Mouse (Mus musculus): ENCODE measurements at regions not wholly inside any gene's neighbourhood (a gene's known extent, or its start where the extent isn't known, plus 50 kb on each side); places are given as distances from the start of the nearest gene placed in this dataset.

DNA sequence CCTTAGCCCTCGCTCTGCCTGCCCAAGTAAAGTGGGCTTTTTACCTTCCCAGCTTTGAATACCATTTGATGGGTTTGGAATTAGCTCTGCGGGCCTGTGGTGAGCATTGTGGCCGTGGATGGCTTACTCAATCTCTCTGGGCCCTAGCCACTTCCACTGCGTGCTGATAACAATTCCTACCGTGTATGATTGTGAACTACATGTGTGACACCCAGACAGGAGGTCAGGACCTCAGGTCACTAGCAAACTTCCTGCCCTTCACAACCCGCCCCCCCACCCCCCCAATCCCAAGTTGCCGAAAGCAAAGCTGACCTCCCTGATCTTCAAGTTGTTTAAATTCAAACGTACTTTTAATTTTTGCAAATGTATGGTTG is 231.9 kb downstream of the 4933412E24Rik start:
- Histone ChIP-seq H3K4me1 (ENCODE audit: insufficient read depth) (peaks cover 30% of the 10 kb centered on the region), H3K27ac (ENCODE audit: low read depth) (peak overlapping the region; percentile 95), H3K36me3 (replicated peaks; ENCODE audit: insufficient read depth, low read length) (no peaks in the 10 kb centered on the region), H3K4me3 (ENCODE audit: low read depth, low read length) (no peak overlapping the region), H3K9me3 (ENCODE audit: low read length) (no peaks in the 10 kb centered on the region), H3K9ac (replicated peaks) (no peak overlapping the region), H3K27me3 (ENCODE audit: insufficient read depth, low read length) (no peaks in the 10 kb centered on the region), H3K4me2 (ENCODE audit: low read depth, low read length) (0 out of 2 replicates have a peak overlapping the region, but pooled peaks have one; percentile 46)
- WGBS (ENCODE audit: insufficient replicate concordance): 21% methylated on average over 8 of the region's 8 CpGs
- TF ChIP-seq EP300 (IDR thresholded peaks at IDR 0.05; ENCODE audit: low read depth): no peak
- TF ChIP-seq CTCF (IDR thresholded peaks at IDR 0.05; ENCODE audit: low read depth): no peak
- ATAC-seq (peak; percentile 47), DNase-seq (no peak)

DNA sequence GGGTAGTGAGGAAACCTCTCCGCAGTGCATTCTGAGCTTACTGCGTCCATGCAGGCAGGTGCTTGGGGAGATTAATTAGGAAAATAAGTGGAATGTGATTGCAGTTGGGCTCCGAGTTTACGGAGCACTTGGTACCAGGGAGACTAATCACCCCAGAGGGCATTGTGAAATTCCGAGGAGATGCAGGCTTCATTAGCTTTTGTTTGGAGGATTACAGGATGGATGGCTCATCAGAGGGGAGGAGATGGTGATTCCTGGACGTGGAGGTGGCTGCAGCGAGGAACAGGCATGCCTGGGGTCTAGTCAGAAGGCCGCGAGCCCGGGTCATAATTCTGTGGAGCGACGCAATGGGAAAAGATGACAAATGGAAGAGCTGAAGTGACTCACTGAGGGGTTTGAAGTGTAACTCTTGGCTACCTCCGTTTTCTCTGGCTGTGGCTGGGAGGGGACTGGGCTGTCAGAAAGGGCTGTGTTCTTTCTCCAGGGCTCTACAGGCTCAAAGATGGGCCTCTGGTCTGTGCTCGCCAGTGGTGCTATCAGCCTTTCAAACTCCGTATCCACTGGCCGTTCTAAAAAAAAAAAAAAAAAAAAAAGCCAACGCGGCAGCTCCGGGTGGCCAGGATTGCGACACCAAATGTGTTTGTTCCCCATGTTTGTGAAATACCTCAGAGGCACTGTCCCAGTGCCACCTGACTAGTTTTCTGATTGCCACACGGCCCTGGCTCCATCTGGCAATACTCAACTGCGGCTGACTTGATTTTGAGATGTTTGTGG is 232.4 kb downstream of the 4933412E24Rik start:
- WGBS (ENCODE audit: insufficient replicate concordance): 10% methylated on average over 22 of the region's 22 CpGs
- Histone ChIP-seq H3K4me1 (ENCODE audit: insufficient read depth) (peaks cover 30% of the 10 kb centered on the region), H3K4me2 (ENCODE audit: low read depth, low read length) (peak overlapping the region; percentile 46), H3K4me3 (ENCODE audit: low read depth, low read length) (no peak overlapping the region), H3K36me3 (replicated peaks; ENCODE audit: insufficient read depth, low read length) (no peaks in the 10 kb centered on the region), H3K9me3 (ENCODE audit: low read length) (no peaks in the 10 kb centered on the region), H3K27me3 (ENCODE audit: insufficient read depth, low read length) (no peaks in the 10 kb centered on the region), H3K27ac (ENCODE audit: low read depth) (peak overlapping the region; percentile 95), H3K9ac (replicated peaks) (peak overlapping the region; percentile 27; the same call in 1 of the 2 replicates)
- TF ChIP-seq EP300 (IDR thresholded peaks at IDR 0.05; ENCODE audit: low read depth): peak; percentile 87
- TF ChIP-seq CTCF (IDR thresholded peaks at IDR 0.05; ENCODE audit: low read depth): no peak
- peak; percentile 80 for ATAC-seq
- peak; percentile 81 for DNase-seq

DNA sequence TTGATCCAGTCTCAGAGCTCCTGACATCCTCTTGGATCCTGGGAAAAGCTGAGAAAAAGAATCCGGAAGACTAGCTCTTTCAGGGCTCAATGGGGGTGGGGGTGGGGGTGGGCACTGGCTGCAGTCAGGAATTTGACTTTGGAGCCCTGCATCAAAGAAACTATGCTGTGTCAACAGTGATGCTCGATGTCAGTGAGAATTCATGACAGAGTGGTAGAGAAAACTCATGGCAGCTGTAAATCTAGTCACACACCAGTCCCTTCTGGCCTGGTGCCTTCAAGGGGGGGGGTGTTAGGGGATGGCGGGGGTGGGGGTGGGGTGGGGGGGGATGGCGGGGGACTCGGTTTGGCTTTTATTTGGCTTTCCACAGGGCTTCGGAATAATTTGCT is 233.0 kb downstream of the 4933412E24Rik start:
- H3K4me1 ChIP-seq (ENCODE audit: insufficient read depth): peaks cover 30% of the 10 kb centered on the region
- no peak overlapping the region for H3K4me3 ChIP-seq (ENCODE audit: low read depth, low read length)
- H3K9me3 ChIP-seq (ENCODE audit: low read length): no peaks in the 10 kb centered on the region
- H3K9ac ChIP-seq (replicated peaks): no peak overlapping the region
- 10% methylated on average over 5 of the region's 6 CpGs for WGBS (ENCODE audit: insufficient replicate concordance)
- DNase-seq (no peak), ATAC-seq (no peak)
- peak overlapping the region; percentile 46; the same call in 1 of the 2 replicates for H3K4me2 ChIP-seq (ENCODE audit: low read depth, low read length)
- peak overlapping the region; percentile 95 for H3K27ac ChIP-seq (ENCODE audit: low read depth)
- H3K27me3 ChIP-seq (ENCODE audit: insufficient read depth, low read length): no peaks in the 10 kb centered on the region
- no peaks in the 10 kb centered on the region for H3K36me3 ChIP-seq (replicated peaks; ENCODE audit: insufficient read depth, low read length)
- TF ChIP-seq CTCF (IDR thresholded peaks at IDR 0.05; ENCODE audit: low read depth) (no peak), EP300 (IDR thresholded peaks at IDR 0.05; ENCODE audit: low read depth) (no peak)

DNA sequence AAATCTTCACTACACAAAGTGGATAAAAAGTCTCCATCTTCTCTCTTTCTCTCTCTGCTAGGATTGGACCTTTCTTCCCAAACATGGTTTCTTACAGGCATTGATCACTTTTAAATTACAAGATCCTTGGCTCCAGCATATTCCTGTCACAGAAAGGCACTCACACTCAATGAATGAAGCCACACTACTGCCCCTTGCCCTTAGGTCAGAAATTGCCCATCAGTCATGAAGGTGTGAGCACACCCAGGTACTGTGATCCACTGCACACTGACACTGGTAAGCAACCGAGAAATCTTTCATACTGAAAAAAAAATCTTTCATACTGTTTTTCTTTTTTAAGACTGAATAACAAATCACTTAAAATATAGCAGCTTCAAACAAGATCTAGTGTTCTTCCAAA is 235.9 kb downstream of the 4933412E24Rik start:
- H3K4me1 ChIP-seq (ENCODE audit: insufficient read depth): peaks cover 23% of the 10 kb centered on the region
- no peak overlapping the region for H3K9ac ChIP-seq (replicated peaks)
- TF ChIP-seq CTCF (IDR thresholded peaks at IDR 0.05; ENCODE audit: low read depth) (no peak), EP300 (IDR thresholded peaks at IDR 0.05; ENCODE audit: low read depth) (no peak)
- no peak for ATAC-seq
- no peaks in the 10 kb centered on the region for H3K27me3 ChIP-seq (ENCODE audit: insufficient read depth, low read length)
- H3K36me3 ChIP-seq (replicated peaks; ENCODE audit: insufficient read depth, low read length): no peaks in the 10 kb centered on the region
- H3K27ac ChIP-seq (ENCODE audit: low read depth): no peak overlapping the region
- H3K4me2 ChIP-seq (ENCODE audit: low read depth, low read length): no peak overlapping the region
- no peak overlapping the region for H3K4me3 ChIP-seq (ENCODE audit: low read depth, low read length)
- H3K9me3 ChIP-seq (ENCODE audit: low read length): no peaks in the 10 kb centered on the region
- DNase-seq: no peak
- 59% methylated on average over 1 of the region's 1 CpGs for WGBS (ENCODE audit: insufficient replicate concordance)

DNA sequence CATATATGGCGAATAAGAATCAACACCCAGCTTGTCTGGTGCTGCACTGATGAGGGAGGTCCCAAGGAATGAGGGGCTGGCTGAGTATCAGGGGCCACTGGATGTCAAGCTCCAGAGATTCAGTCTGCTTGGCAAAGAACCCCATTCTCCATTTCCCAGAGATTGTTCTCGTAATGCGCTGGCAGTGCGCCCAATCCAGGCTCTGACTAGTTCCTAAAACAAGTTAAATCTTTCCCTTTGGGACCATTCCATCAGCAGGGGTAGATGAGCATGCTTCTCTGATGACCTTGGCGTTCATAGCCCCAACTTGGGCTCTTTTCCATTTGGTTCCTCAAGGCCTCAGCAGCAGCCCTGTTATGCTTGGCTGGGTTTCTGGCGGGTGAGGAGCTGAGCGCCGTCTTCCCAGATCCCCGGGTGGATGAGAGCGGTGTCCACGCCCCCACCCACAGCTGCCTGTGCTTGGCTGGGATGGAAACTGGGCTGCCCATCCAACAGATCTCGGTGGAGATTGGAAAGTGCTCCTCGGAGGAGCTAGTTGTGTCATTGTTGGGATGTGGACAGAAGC is 239.0 kb downstream of the 4933412E24Rik start:
- H3K36me3 ChIP-seq (replicated peaks; ENCODE audit: insufficient read depth, low read length): no peaks in the 10 kb centered on the region
- H3K4me1 ChIP-seq (ENCODE audit: insufficient read depth): peaks cover 6% of the 10 kb centered on the region; the same call in 1 of the 2 replicates
- DNase-seq: no peak
- ATAC-seq: no peak
- no peak overlapping the region for H3K9ac ChIP-seq (replicated peaks)
- TF ChIP-seq EP300 (IDR thresholded peaks at IDR 0.05; ENCODE audit: low read depth): no peak
- TF ChIP-seq CTCF (IDR thresholded peaks at IDR 0.05; ENCODE audit: low read depth): no peak
- H3K4me3 ChIP-seq (ENCODE audit: low read depth, low read length): no peak overlapping the region
- H3K4me2 ChIP-seq (ENCODE audit: low read depth, low read length): no peak overlapping the region
- H3K27ac ChIP-seq (ENCODE audit: low read depth): no peak overlapping the region
- H3K27me3 ChIP-seq (ENCODE audit: insufficient read depth, low read length): no peaks in the 10 kb centered on the region
- 70% methylated on average over 13 of the region's 13 CpGs for WGBS (ENCODE audit: insufficient replicate concordance)
- no peaks in the 10 kb centered on the region for H3K9me3 ChIP-seq (ENCODE audit: low read length)

DNA sequence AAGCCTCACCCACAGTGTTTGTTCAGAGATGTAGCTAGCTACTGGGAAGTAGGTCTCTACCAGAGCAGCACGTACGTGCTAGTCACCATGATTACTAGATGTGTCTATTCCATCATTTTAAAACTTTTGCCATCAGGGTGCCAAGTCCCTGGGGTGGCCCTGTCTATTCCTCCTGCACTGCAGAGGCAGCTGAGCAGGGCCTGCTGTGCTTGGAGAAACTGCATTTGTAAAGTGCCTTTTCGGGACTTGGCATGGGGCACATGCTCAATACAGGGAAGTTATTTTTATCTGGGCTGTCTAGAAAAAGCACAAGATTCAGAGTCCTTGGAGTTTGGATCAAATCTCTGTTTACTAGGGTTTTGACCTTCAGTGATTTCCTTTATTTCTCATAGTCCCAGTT is 240.6 kb downstream of the 4933412E24Rik start:
- ATAC-seq: no peak
- no peak for DNase-seq
- Histone ChIP-seq H3K4me2 (ENCODE audit: low read depth, low read length) (no peak overlapping the region), H3K4me1 (ENCODE audit: insufficient read depth) (peaks cover 2% of the 10 kb centered on the region; the same call in 1 of the 2 replicates), H3K9me3 (ENCODE audit: low read length) (no peaks in the 10 kb centered on the region; the same call in 1 of the 2 replicates), H3K36me3 (replicated peaks; ENCODE audit: insufficient read depth, low read length) (no peaks in the 10 kb centered on the region), H3K27ac (ENCODE audit: low read depth) (no peak overlapping the region), H3K27me3 (ENCODE audit: insufficient read depth, low read length) (no peaks in the 10 kb centered on the region), H3K9ac (replicated peaks) (no peak overlapping the region), H3K4me3 (ENCODE audit: low read depth, low read length) (no peak overlapping the region)
- 74% methylated on average over 3 of the region's 3 CpGs for WGBS (ENCODE audit: insufficient replicate concordance)
- no peak for TF ChIP-seq CTCF (IDR thresholded peaks at IDR 0.05; ENCODE audit: low read depth)
- TF ChIP-seq EP300 (IDR thresholded peaks at IDR 0.05; ENCODE audit: low read depth): no peak

All from liver, postnatal 0 days (tissue).